Mouse (Mus musculus): Measurements from ENCODE around the gene Fam3c.
A peak's percentile ranks its signal among the peaks of the same experiment; 100 is the strongest.

Gene Fam3c

GRCm38 (mm10) chr6:22356086-22356507, at the start of gene Fam3c:
TSS of gene Fam3c (minus strand) at chr6:22356243.
- DNase-seq (ENCODE audit: low read depth), result peak; percentile 96

DNA sequence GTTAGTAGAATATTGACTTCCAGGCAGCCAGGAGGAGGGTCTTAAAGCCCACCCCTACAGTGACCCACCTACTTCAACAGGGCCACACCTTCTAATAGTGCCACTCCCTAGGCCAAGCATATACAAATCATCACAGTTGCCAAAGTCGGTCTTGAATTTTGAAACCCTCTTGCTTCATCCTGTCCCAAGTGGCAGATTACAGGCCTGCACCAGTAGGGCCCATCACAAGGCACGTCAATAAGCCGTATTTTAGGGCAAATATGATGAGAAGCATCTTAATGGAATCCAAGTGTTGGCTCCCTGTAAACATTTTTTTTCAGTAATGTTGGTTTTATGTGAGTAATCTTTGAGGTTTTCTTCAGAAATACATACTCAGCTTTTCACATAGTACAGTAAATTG, 49.0 kb upstream of the Fam3c start:
- no peak for DNase-seq (ENCODE audit: low read depth)

- DNase-seq (ENCODE audit: low read depth), result no peak
Observed at GRCm38 (mm10) chr6:22403736-22404135, 47.7 kb upstream of the Fam3c start.

- DNase-seq (ENCODE audit: low read depth), result no peak
Observed at GRCm38 (mm10) chr6:22403317-22403716, 47.3 kb upstream of the Fam3c start.

DNA sequence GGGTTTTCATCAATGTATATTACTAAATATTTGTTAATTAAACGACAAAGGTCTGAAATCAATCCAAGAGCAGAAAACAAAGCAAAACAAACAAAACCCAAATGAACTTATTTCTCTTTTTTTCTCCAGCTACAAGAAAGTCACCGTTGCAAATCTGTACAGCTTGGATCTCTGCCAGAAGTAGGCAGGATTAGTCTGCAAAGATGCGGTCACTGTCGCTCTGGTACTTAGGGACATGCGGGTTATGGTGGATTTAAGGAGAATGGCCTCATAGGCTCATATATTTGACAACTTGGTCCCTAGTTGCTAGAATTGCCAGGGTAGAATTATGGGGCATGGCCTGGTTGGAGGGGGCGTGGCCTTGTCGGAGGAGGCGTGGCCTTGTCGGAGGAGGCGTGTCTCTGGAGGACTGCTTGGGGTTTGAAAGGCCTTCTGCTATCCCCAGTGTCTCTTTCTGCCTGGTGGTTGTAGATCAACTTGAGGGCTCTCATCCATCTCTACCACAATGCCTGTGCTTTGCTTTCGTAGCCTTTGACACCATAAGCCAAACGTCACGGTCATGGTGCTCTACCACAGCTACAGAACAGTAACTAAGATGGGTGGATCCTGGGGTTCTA, 46.6 kb upstream of the Fam3c start:
- DNase-seq (ENCODE audit: low read depth), result no peak

DNA sequence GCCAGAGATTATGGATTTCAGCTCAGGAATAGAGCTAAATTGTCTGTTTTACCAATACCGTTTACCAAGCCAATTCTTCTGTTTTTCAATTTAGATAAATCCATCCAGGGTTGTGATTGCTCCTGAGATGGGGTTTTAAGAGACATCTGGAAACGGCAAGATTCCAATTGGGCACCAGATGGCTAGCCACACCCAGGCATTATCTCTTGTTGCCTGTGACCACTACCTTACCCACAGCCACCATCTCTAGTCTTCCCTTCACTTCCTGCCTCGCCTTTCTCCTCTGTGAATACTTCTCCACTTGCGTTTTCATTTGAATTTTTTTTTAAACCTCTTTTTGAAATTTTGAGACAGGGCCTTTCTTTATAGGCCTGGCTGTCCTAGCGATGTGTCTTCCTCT, 46.0 kb upstream of the Fam3c start:
- no peak for DNase-seq (ENCODE audit: low read depth)

DNA sequence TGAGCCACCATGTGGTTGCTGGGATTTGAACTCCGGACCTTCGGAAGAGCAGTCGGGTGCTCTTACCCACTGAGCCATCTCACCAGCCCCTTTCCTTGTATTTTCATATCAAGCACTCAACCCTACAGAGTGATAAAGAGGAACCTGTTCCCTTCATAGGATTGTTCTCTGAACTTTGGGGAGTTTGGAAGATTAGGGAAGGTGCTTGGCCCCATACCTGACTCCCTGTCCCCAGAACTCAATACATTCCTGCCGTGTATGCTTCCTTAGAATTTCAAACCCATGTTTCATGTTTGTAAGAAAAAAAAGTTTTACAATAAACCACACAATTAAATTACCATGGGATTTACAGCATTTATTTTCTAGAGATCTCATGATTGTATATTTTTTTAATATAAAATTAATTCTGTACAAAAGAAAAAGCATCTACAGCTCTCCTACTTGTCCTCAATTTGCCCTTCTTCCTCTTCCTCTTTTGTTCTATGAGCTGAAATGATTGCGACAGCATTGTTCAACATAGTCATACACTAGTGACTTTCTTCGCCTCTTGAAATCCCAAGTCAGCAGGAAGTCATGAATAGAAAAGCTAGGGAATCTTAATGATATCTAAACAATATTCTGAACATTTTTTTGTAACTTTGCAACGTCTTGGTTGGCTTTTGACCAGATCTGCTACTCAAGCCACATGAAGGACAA, 42.2 kb upstream of the Fam3c start:
- no peak for DNase-seq (ENCODE audit: low read depth)

GRCm38 (mm10) chr6:22395207-22395606, 39.2 kb upstream of the Fam3c start:
- no peak for DNase-seq (ENCODE audit: low read depth)

DNA sequence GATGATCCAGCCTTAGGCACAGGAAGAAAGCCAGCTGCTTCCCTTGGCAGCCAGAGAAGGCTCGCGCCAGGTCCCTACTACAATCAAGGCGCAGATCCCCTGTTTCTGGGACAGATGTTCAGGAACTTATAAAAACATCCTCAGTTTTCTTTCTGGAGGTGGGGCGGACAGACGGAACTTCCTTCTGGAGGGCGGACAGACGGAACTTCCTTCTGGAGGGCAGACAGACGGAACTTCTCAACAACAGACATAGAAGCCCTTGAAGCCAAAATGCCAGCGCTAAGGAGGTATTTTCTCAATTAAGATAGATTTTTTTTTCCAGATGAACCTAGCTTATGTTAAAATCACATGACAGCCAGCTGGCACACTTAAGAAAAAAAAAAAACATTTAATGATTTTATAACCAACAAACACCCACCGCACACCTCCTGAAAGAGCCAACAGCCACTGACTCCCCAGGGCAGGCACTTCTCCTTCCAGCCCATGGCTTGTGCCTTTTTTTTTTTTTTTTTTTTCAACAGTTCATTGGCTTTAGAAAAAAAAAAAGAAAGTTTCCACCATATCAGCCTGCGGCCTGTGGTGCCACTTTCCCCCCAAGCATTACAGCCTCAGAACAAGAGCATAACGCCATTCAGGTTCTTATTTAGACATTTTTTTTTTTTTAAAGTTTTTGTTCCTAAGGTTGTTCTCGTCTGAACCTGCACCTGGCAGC, 34.8 kb upstream of the Fam3c start:
- no peak for DNase-seq (ENCODE audit: low read depth)

DNA sequence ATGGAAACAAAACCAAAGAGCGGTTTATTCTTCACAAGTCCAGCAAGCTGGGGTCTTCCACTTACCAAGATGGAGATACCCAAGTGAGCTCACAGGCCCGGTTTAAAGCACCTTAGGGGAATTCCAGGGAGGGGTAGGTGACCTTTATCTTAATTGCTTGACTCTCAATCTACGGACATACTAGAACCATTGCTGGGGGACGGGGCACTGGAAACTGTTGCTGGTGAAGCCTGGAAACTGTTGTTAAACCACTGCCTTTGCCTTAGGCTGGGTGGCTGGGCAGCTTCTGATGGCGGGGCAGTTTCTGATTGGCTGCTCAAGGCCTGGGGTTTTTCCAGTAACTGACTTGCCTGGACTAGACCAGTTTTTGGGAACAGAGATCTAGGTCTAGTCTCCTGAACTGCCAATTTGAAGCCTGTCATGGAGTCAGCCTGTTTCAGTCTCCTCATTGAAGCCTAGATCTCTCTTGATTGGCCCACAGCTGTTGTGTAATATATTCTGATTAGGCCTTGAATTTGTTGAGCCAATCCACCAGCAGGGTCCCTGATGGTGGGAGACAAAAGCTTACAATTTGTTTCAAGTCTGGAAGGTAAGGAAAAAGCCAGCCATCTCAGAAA, 29.3 kb upstream of the Fam3c start:
- DNase-seq (ENCODE audit: low read depth), result peak; percentile 37

DNA sequence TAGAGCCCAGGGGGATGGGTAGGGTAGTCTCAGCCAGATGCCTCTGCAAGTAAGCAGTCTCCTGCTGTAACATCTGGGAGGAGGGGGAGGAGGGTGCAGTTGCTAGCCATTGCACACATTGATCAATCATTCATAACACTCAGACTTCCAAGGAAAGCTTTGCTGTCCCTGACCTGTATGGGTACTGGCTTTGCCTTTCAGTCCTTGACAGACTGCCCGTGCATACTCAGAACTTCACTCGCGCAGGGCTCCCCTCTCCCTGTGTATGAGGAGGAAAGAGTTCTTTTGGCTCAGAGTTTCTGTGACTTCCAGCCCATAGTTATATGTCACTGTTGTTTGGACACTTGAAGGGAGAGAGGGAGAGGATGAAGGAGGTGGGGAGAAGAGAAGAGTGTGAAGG, 24.2 kb upstream of the Fam3c start:
- DNase-seq (ENCODE audit: low read depth), result no peak

GRCm38 (mm10) chr6:22379831-22380230, 23.8 kb upstream of the Fam3c start:
- DNase-seq (ENCODE audit: low read depth), result no peak

GRCm38 (mm10) chr6:22378462-22378861, 22.4 kb upstream of the Fam3c start:
- peak; percentile 82 for DNase-seq (ENCODE audit: low read depth)

DNA sequence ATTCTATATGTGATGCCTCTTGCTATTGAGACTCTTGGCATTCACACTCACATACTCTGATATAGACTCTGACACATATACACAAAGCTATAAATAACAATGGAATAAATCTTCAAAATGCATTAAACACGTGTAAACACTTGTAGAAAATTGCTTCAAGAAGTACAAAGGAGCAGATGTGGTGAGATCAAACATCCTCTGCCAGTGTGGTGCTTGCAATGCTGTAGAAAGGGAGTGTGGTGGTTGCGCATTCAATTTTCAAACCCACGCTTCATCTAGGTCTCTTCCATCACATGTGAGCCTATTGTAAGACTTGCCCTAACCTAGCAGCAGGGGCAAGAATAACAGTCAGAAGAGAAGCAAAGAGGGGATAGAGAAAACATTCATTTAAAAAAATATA, 18.7 kb upstream of the Fam3c start:
- DNase-seq (ENCODE audit: low read depth), result no peak

GRCm38 (mm10) chr6:22373476-22373875, 17.4 kb upstream of the Fam3c start:
- no peak for DNase-seq (ENCODE audit: low read depth)

DNA sequence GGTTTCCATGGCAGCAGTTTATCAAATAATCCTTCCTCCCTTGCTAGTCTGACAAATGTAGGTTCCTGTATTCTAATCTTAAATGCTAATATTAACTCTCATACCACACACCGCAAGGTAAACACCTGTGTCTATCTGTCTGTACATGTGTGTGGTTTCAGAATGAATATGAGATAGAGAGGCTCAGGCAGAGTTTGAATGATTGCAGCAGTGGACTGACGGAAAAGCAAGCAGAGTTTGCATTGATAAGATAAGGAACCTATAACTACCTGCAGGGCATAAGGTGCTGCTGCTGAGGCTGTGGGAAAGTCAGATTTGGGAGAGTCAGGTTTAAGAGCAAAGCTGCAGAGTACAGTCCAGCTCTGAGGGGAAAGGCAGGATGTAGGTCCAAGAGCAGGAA, 10.9 kb upstream of the Fam3c start:
- peak; percentile 53 for DNase-seq (ENCODE audit: low read depth)

DNA sequence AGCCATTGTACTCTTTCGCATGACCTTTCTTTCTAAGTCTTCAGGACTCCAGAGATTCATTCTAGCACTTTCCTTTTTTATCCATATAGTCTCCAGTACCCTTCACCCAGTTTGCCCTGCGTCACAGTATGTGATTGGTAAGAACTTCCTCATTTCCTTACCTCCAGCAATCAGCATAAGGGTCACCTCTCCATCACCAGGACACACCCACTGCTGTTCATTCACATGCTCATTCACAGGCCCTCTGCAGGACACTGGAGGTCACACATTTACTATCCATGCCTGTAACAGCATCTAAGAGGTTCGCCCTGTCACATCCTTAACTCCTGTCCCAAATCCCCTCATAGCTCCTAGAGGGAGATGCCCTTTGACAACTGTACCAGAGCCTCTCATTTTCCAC, 7.5 kb upstream of the Fam3c start:
- peak; percentile 37 for DNase-seq (ENCODE audit: low read depth)

GRCm38 (mm10) chr6:22361941-22362340, 5.9 kb upstream of the Fam3c start:
- no peak for DNase-seq (ENCODE audit: low read depth)

DNA sequence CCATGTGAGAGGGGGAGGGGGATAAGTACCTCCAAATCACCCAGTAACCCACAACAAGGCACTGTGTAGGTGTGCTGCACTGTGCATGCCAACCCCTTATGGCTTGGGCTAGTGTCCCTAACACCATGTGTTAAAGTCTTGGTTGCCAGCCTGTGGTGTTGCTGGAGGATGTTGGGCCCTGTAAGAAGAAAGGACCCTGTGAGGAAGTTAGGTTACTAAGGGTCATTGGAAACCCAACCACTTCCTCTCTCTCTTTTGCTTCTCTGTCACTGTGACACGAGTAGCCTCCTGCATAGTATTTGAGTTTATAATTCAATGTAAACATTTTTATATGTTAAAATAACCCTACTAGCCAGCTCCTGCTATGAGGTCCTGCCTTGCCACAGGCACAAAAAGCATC, 3.0 kb upstream of the Fam3c start:
- peak; percentile 51 for DNase-seq (ENCODE audit: low read depth)

DNA sequence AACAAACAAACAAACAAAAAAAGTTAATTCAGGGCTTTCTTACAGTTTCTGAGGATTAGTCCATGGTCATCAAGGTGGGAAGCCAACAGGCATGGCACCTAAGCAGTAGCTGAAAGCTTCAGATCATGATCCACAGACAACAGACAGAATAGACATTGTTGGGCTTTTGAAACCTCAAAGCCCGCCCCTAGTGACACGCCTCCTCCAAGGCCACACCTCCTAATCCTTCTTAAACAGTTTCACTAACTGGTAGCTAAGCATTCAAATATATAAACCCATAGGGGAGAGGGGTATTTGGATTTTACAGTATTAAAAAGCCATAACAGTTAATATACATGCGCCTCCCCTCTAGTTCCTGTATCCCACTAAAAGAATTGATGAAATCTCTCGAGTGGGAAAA, 1.3 kb upstream of the Fam3c start:
- peak; percentile 50 for DNase-seq (ENCODE audit: low read depth)

DNA sequence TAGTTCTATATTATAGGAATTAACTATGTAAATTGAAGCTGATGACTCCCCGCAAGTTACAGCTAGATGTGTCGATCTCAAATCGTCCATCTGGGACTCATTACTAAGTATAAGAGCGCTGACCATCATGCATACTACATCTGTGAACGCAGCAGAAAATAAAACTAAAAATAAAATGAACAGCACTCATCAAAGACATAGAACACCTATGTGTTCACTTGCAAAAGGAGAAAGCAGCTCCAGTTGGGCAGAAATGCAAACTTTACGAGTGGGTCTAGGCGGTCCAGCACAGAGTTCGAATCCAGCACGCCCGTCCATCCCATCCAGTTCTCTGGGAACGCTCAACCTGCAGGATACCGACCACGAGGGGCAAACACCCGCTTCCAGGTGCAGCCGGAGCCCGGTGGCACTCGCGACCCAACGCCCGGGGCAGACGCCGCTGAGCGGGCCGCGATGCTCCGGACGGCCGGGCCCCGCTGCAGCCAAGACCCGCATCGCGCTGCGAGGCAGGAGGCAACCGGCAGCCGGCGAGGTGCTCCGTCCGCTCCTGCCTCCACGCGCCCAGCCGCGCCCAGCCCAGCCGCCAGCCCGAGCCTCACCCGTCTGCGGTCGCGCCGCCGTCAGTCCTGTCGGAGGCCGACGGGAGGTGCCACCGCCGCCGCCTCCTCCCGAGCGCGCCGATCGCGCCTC, 502 bp downstream of the Fam3c start:
- DNase-seq (ENCODE audit: low read depth), result peak; percentile 67

DNA sequence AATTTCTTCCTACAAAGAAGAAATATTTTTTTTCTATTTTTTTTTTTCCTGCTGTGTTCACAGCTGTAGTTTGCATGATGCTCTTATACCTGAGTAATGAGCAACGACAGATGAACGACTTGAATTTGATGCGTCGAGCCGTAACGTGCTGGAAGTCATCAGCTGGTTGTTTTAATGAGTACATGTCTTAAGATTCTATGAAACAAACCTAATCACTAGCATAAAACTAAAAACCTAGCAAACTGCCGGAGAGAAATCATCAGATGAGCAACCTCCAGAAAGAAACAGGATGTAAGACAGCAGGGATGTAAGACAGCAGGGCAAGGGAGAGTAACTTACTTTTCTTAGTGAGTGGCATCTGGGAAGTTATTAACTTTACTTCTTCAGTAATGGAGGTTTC, 1.4 kb downstream of the Fam3c start:
- DNase-seq (ENCODE audit: low read depth), result no peak
